Mouse (Mus musculus) intestine, postnatal 0 days (tissue): ENCODE results near the gene Cds2. TPM values are rescaled to one million over a fixed set of nuclear protein-coding genes. Genes with fewer than 3 reads are reported as not detected.
A peak's percentile ranks its signal among the peaks of the same experiment; 100 is the strongest.

Source experiments
- ATAC-seq: fragments of 200-750 bp; cut with Nextera tagmentation; 2 replicates; pipeline ENCODE4 v1.8.0; 2017; ENCODE audit warnings: mild to moderate bottlenecking, moderate TSS enrichment, moderate library complexity
- H3K27ac ChIP-seq: fragments of 300-500 bp; sonication (generic); 2 replicates; pipeline ENCODE4 v1.5.1; 2014; ENCODE audit warnings: mild to moderate bottlenecking, low read depth, low read length, moderate library complexity
- H3K27me3 ChIP-seq: fragments of 300-500 bp; sonication (generic); replicated peaks from 2 replicates; pipeline ENCODE4 v1.6.1; 2014; ENCODE audit warnings: low read length, mixed read lengths; ENCODE audit not compliant: control insufficient read depth, insufficient read depth
- H3K36me3 ChIP-seq: fragments of 300-500 bp; sonication (generic); 2 replicates; pipeline ENCODE4 v1.6.1; 2014; ENCODE audit warnings: mild to moderate bottlenecking, moderate library complexity; ENCODE audit not compliant: control insufficient read depth, insufficient read depth
- H3K4me1 ChIP-seq: fragments of 300-500 bp; sonication (generic); replicated peaks from 2 replicates; pipeline ENCODE4 v1.6.1; 2014; ENCODE audit warnings: antibody characterized with exemption, low read length, mixed read lengths; ENCODE audit not compliant: control insufficient read depth, insufficient read depth
- H3K4me2 ChIP-seq: fragments of 300-500 bp; sonication (generic); replicated peaks from 2 replicates; pipeline ENCODE4 v1.6.1; 2014; ENCODE audit warnings: low read depth, mild to moderate bottlenecking, moderate library complexity
- H3K4me3 ChIP-seq: fragments of 300-500 bp; sonication (generic); 2 replicates; pipeline ENCODE4 v1.5.1; 2014; ENCODE audit warnings: low read depth, low read length
- H3K9ac ChIP-seq: fragments of 300-500 bp; sonication (generic); 2 replicates; pipeline ENCODE4 v1.6.1; 2014; ENCODE audit warnings: mild to moderate bottlenecking, low read depth, low read length
- H3K9me3 ChIP-seq: fragments of 300-500 bp; sonication (generic); 2 replicates; pipeline ENCODE4 v1.6.1; 2016; ENCODE audit warnings: mixed run types; ENCODE audit not compliant: control insufficient read depth
- CTCF ChIP-seq: sonication (generic); IDR thresholded peaks from 2 replicates; pipeline ENCODE4 v1.5.1; 2016; ENCODE audit warnings: low read depth, mild to moderate bottlenecking, control low read depth, antibody characterized with exemption, moderate library complexity
- WGBS: fragments of 180-500 bp; shearing (Covaris S2); extraction: QIAGEN DNeasy Blood & Tissue Kit; methylation state at CpG from one replicate; pipeline ENCODE4 v1.1.7; 2014; 5-methylcytosine and 5-hydroxymethylcytosine counted together
- polyA plus RNA-seq: library from polyadenylated mRNA; unstranded; fragments of >200 nt; fragmentation: Nextera tagmentation; extraction: Ambion mirVana; gene quantifications from 2 replicates; pipeline ENCODE4 v1.2.1, GENCODE M21; 2015

The Cds2 gene
- polyA plus RNA-seq, 1 experiment from 2014 or later: 16.2 TPM

DNA sequence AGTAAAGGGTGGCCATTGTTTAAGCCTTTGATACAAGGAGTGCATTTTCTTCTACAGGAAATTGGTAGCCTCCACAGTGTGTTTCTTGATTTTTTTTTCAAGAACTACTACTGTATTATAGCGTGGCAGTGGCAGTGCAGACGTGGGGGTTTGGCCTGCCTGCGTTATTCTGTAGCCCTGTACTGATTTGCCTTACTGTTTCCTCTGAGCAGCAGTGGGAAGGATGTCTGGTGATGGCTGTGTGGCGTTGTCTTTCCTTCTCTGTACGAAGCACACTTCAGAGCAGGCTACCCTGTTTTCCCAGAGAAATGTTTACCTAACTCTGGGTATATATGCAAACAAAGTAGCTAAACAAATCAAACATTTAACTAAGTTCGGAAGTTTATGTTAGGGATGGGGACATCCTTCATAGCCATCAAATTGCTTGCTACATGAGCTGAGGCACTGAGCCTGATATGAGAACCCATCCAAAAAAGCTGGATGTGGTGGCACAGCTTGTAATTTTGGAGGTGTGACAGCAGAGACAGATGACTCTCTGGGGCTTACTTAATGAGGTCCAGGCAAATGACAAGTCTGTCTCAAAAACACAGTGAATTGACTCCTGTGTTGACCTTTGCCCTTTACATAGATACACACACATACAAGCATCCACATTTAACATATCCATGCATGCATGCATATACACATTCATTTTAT is 9.9 kb downstream of the Cds2 start:
- H3K9me3 ChIP-seq: no peaks in the 10 kb centered on the region
- H3K4me3 ChIP-seq: no peak overlapping the region
- no peak for ATAC-seq
- no peak for TF ChIP-seq CTCF
- 42% methylated on average over 6 of the region's 6 CpGs for WGBS
- no peak overlapping the region for H3K9ac ChIP-seq
- no peaks in the 10 kb centered on the region for H3K4me1 ChIP-seq
- H3K27me3 ChIP-seq: no peaks in the 10 kb centered on the region
- no peak overlapping the region for H3K27ac ChIP-seq
- no peaks in the 10 kb centered on the region for H3K36me3 ChIP-seq
- no peak overlapping the region for H3K4me2 ChIP-seq

DNA sequence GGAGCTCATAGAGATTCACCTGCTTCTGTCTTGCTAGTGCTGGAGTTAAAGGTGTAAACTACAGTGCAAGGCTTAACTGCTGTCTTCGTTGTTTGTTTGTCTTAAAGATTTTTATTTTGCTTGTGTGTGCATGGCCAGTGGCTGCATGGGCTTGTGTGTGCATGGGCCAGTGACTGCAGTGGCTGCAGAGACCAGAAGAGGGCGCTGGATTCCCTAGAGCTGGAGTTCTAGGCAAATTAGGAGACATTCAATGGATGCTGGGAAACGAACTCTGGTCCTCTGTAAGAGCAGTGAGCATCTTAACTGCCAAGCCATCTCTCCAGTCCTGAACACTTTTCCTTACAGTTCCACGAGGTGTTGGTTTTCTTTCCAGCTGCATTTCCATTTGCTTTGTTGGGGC is 12.6 kb downstream of the Cds2 start:
- no peak for ATAC-seq
- H3K4me2 ChIP-seq: no peak overlapping the region
- no peak overlapping the region for H3K9ac ChIP-seq
- no peaks in the 10 kb centered on the region for H3K9me3 ChIP-seq
- no peak overlapping the region for H3K27ac ChIP-seq
- TF ChIP-seq CTCF: peak; percentile 40
- WGBS: 76% methylated on average over 4 of the region's 4 CpGs
- peaks cover 6% of the 10 kb centered on the region; the same call in 1 of the 2 replicates for H3K36me3 ChIP-seq
- H3K4me3 ChIP-seq: no peak overlapping the region
- no peaks in the 10 kb centered on the region for H3K27me3 ChIP-seq
- H3K4me1 ChIP-seq: no peaks in the 10 kb centered on the region

DNA sequence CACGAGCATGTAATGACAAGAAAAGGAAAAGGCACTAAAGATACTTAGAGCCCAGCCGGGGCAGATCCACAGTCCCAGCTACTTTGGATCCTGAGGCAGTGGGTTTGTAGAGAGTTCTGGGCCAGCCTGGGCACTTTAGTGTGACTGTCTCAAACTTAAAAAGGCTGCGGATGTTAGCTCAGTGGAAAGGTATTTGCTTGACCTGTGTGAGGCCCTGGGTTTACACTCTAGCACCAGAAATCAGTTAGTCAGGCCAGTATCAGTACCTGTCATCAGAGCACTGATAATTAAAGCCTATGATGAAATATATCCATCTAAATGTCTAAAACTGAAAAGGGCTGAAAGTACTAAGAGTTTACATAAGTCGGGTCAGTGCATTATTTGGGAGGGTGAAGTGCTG is 13.3 kb downstream of the Cds2 start:
- Histone ChIP-seq H3K36me3 (peaks cover 6% of the 10 kb centered on the region; the same call in 1 of the 2 replicates), H3K27ac (no peak overlapping the region), H3K4me2 (no peak overlapping the region), H3K4me3 (no peak overlapping the region), H3K9ac (no peak overlapping the region), H3K27me3 (no peaks in the 10 kb centered on the region), H3K9me3 (no peaks in the 10 kb centered on the region), H3K4me1 (no peaks in the 10 kb centered on the region)
- 58% methylated on average over 4 of the region's 4 CpGs for WGBS
- no peak for TF ChIP-seq CTCF
- ATAC-seq: no peak

DNA sequence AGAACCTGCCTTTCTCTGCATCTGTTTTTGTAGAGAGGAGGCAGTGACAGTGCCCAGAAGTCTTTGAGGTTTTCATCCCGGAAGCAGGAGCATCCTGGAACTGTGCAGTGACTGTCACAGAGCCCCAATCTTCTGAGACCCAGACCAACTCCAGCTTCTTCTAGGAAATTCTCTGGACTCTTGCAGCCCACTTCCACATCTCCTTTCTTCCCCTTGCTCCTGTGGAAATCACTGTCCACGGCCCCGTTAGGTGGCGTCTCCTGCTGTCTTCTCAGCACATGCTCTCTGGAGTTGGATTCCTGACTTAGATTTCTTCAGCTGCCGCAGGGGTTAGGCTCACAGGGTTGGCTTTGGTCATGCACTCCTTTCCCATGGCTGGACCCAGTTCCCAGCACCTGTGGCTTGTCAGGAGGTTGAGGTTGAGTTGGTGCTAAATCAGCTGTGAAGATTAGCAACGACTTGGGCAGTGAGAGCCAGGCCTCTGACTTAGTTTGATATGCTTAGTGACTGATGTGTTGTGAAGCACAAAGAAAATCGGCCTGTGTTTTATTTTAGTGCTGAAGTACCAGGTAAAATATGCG is 15.4 kb downstream of the Cds2 start:
- Histone ChIP-seq H3K27ac (no peak overlapping the region), H3K9ac (no peak overlapping the region), H3K4me3 (no peak overlapping the region), H3K9me3 (no peaks in the 10 kb centered on the region), H3K4me1 (peaks cover 3% of the 10 kb centered on the region; the same call in 1 of the 2 replicates), H3K36me3 (peaks cover 6% of the 10 kb centered on the region; the same call in 1 of the 2 replicates), H3K4me2 (no peak overlapping the region), H3K27me3 (no peaks in the 10 kb centered on the region)
- WGBS: 83% methylated on average over 8 of the region's 8 CpGs
- no peak for ATAC-seq
- no peak for TF ChIP-seq CTCF

- Histone ChIP-seq H3K4me3 (no peak overlapping the region), H3K27me3 (no peaks in the 10 kb centered on the region), H3K36me3 (peaks cover 6% of the 10 kb centered on the region; the same call in 1 of the 2 replicates), H3K4me1 (peaks cover 3% of the 10 kb centered on the region; the same call in 1 of the 2 replicates), H3K27ac (no peak overlapping the region), H3K9ac (no peak overlapping the region), H3K4me2 (no peak overlapping the region), H3K9me3 (no peaks in the 10 kb centered on the region)
- 74% methylated on average over 3 of the region's 3 CpGs for WGBS
- no peak for ATAC-seq
- TF ChIP-seq CTCF: no peak
Measured at GRCm38 (mm10) chr2:132279336-132279882, 16.5 kb downstream of the Cds2 start.

DNA sequence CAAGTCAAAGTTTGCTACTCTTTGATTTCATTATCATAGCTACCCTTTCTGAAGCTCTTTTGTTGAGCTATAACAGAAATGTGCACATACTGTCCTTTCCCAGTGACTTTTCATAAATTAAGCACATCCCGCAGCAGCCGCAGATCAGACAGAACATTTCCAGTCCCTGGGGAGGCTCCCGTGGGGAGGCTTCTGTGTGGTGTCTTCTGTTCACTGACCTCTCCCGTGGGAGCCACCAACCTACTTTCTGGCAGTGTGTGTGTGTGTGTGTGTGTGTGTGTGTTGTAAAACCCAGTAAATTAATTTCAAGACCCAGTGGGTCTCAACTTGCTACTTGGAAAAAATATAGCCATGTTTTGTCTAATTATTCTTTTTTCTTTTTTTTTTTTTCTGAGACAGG is 17.0 kb downstream of the Cds2 start:
- 66% methylated on average over 4 of the region's 4 CpGs for WGBS
- no peak overlapping the region for H3K9ac ChIP-seq
- peaks cover 6% of the 10 kb centered on the region; the same call in 1 of the 2 replicates for H3K36me3 ChIP-seq
- H3K4me1 ChIP-seq: peaks cover 3% of the 10 kb centered on the region; the same call in 1 of the 2 replicates
- H3K4me2 ChIP-seq: no peak overlapping the region
- no peak for TF ChIP-seq CTCF
- no peak overlapping the region for H3K27ac ChIP-seq
- no peak for ATAC-seq
- no peaks in the 10 kb centered on the region for H3K27me3 ChIP-seq
- no peaks in the 10 kb centered on the region for H3K9me3 ChIP-seq
- H3K4me3 ChIP-seq: no peak overlapping the region
